Mouse (Mus musculus) G1E-ER4 (cell line): ENCODE results near the gene Srsf10. TPM values are rescaled to one million over a fixed set of nuclear protein-coding genes. Genes with fewer than 3 reads are reported as not detected.

ENCODE experiments used
- GATA1 ChIP-seq: IDR thresholded peaks from one replicate; pipeline ENCODE4 v1.8.0; 2012; ENCODE audit warnings: low read length, inconsistent platforms
- polyA plus RNA-seq: library from polyadenylated mRNA; stranded (reverse); fragments of >175 nt; gene quantifications from 2 replicates; pipeline ENCODE4 v1.2.3, GENCODE M21; 2012

Srsf10 gene
- polyA plus RNA-seq, 1 experiment, result 475 TPM

- TF ChIP-seq GATA1, result no peak
Measured at GRCm38 (mm10) chr4:135913433-135913832, 57.9 kb downstream of the Srsf10 start.

- TF ChIP-seq GATA1, result no peak
Measured at GRCm38 (mm10) chr4:135918635-135919279, 63.2 kb downstream of the Srsf10 start.

- no peak for TF ChIP-seq GATA1
Measured at GRCm38 (mm10) chr4:135919280-135919639, 63.7 kb downstream of the Srsf10 start.

Other genes starting within 250 kb of the Srsf10 start
- gene Ifnlr1, start 169.5 kb upstream of the Srsf10 start, polyA plus RNA-seq, result not detected in 2 replicates
- gene Il22ra1, start 127.6 kb upstream of the Srsf10 start, polyA plus RNA-seq, result not detected in 2 replicates
- gene Myom3, start 96.0 kb upstream of the Srsf10 start, polyA plus RNA-seq, result not detected in 2 replicates
- 7.3 and 10.5 TPM in 2 replicates for gene Pnrc2, start 18.1 kb downstream of the Srsf10 start, polyA plus RNA-seq
- gene Cnr2, start 39.6 kb downstream of the Srsf10 start, polyA plus RNA-seq, result 2.2 and 2.7 TPM in 2 replicates
- 12.6 and 12.7 TPM in 2 replicates for gene Fuca1, start 65.0 kb downstream of the Srsf10 start, polyA plus RNA-seq
- gene Hmgcl, start 90.7 kb downstream of the Srsf10 start, polyA plus RNA-seq, result 34.3 and 39.4 TPM in 2 replicates
- gene Gale, start 108.0 kb downstream of the Srsf10 start, polyA plus RNA-seq, result 25.8 and 31.1 TPM in 2 replicates
- gene Lypla2, start 116.9 kb downstream of the Srsf10 start, polyA plus RNA-seq, result 245 and 299 TPM in 2 replicates
- 86.7 and 109 TPM in 2 replicates for gene Pithd1, start 131.5 kb downstream of the Srsf10 start, polyA plus RNA-seq
- gene Eloa, start 166.0 kb downstream of the Srsf10 start, polyA plus RNA-seq, result 7.7 and 8.3 TPM in 2 replicates
- gene Rpl11, start 197.7 kb downstream of the Srsf10 start, polyA plus RNA-seq, result 1,675 and 1,773 TPM in 2 replicates